Mouse (Mus musculus): ENCODE measurements around the gene Ppara.

Ppara gene

DNA sequence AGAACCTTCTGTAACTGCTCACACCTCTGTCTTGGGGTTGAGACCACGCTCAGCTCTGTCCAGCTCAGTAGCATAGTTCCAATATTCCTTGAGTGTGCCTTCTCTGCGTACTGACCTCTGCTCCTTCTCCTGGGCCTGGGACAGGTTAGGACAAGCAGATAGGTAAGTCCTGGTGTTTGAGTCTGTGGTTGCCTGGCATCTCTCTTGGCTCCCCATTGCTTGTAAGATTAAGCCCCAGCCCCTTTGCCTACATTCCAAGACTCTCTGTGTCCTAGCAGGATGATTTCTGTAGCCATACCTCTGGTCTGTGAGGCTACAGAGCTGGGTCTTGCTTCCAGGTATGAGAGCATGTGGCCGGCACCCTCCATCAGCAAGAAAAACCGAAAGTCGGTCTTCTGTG is 6.6 kb upstream of the Ppara start:
- no peak for DNase-seq (ENCODE audit: low spot score in 2 of 2)

DNA sequence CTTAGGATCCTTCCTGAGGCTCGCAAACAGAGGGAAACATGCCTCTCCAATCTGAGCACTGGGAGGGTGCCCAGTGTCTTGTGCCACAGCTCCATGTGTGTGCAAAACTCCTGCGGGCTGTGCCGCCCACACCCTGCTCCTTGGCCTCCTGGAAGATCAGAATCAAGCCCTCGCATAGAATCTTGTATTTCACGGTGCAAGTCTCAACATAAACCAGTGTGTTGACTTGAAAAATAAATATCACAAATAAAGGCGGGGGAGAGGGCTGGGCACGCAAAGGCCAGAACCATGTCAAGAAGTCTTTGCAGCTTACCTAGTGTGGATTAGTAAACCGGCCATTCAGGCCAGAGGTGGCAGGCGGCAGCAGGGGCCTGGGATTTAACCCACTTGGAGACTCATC is 5.5 kb upstream of the Ppara start:
- DNase-seq (ENCODE audit: low spot score in 2 of 2) = no peak

DNA sequence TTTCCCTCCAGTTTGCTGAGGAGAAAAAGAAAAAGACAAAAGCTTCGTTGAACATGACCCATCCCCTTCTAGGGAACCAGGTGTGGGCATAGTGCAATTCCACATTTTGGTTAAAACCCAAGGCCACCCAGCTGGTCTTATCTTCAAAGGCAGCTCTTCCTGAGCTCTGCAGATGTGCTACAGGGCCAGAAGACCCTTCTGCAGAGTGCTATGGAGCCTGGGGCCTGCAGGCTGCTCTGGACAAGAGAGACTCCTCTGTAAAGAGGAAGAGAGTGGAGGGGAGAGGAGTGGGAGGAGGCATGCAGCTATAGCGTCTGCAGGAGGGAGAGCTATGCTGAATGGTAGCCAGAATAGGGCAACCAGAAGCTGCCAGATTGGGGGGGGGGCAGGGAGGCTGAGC is 4.8 kb upstream of the Ppara start:
- DNase-seq (ENCODE audit: low spot score in 2 of 2) = no peak

DNA sequence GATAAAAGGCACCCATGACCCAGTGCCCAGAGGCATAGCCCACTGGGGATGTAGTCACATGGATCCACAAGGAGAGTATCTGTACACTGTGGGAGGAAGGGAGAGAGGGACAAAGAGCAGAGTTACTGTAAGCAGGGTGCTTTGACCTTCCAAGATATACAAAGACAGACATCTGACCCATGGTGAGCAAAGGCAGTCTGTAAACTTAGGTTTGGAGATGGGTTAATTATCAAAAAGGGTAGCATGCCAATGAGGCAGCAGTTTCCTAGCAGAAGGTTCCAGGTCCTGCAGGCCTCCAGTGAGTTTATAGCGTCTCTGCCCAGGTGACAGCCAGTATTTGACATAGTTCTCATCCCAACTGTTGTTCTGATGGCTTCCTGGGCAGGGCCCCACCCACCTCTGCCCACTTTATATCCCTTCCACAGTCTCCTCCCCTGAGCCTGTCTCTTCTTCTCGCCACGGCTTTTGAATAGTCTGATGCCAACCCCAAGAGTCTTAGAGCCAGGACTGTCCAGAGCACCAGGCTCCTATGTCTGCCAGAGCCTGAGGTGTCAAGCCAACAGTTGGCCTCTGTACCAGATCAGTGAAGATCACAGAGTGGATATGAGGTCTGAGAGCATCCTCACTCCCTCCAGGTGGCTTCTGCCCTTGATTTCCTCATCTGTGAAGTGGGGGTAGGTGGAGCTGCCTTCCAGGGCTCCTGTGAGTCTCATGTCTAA is 2.7 kb upstream of the Ppara start:
- DNase-seq (ENCODE audit: low spot score in 2 of 2) = no peak

DNA sequence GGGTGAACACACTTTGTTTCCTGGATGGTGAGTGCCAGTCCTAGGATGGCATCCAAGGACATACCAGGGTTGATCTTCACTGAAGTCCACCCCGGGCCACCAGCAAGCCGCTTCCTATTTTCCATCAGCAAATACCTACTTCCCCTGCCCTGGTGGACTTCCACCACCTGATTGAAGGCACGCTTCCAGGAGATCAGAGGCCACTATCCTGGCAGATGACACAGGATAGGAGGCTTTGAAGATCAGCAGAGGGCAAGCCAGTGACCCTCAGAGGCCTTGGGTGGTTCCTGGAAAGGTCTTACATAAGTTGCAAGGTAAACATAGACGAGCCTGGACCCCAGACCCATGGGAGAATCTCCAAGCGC is 2.2 kb upstream of the Ppara start:
- no peak for DNase-seq (ENCODE audit: low spot score in 2 of 2)

DNA sequence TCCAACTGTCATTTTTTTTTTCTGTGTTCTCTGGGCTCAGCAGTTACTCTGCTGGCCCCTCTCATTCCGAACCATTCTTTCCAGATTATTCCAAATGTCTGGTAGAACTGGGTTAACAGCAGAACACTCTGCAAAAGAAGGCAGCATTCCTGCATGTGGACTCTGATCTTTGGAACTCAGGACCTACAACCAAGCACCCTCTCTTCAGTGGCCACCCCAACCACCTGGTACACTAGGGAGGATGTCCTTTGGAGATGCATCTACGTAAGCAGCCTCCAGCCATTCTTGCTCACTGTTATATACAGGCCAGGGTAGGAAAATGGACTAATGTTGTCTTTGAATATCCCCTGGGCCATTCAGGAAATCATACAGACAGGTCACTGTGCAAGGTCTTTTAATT is 1.1 kb upstream of the Ppara start:
- DNase-seq (ENCODE audit: low spot score in 2 of 2) = no peak

DNA sequence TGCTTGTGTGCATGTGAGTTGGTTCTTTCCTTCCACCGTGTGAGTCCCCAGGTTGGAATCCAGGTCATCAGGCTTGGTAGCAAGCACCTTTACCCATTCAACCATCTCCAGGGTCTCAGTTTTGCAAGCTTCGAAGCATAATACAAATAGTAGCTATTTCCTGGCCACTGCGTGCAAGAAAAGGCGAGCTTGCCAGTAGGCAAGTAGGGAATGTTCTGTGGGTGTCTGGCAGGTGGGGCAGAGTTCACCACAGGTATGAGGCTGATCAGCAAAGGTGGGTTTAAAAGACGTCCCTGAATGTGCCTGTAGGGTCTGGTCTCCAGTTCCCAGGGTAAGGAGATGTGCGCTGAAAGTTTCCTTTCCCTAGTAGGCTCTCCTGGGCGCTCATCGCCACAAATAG is 635 bp upstream of the Ppara start:
- no peak for DNase-seq (ENCODE audit: low spot score in 2 of 2)

DNA sequence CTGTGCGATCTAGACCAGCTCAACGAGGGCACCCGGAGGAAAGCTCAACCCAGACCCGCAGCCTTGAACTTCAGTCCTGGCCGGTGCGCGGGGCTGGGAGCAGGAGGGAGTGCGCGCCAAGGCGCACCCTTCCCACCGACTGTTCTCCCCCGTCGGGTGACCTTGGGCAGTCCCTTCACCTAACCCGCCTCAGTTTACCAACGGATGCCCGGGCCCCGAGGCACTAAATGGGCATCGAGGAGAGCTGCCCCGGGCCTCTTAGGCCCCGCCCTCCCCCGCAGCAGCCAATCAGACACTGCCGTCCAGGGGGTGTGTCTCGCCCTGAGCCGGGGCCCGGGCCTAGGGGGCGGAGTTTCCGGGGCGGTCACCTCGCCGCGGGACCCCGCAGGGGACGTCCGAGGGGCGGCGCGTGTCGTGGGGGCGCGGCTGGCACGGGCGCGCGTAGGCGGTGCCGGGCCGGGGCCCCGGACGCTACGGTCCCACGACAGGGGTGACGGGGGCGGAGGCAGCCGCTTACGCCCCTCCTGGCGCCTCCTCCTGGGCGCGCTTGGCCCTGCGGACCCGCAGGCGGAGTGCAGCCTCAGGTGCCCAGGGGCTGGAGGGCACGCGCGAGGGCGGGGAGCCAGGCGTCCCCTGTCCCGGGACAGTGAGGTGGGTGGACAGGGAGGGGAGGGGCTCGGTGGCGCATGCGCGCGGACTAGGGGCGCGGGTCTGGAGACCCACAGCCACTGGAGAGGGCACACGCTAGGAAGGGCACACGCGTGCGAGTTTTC is 466 bp downstream of the Ppara start:
- peak; percentile 93 to 95 for DNase-seq (ENCODE audit: low spot score in 2 of 2)

DNA sequence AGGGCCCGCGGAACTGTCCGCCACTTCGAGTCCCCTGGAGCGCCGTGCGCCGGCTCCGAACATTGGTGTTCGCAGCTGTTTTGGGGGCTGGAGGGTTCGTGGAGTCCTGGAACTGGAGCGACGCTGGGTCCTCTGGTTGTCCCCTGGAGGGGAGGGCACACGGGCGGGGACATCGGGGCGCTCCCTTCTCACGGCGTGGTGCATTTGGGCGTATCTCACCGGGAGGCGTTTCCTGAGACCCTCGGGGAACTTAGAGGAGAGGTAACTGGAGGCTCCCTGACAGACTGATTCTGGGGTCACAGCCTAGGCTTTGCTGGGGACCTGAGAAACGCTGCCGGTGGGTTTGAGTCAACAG is 1.0 kb downstream of the Ppara start:
- DNase-seq (ENCODE audit: low spot score in 2 of 2) = no peak

DNA sequence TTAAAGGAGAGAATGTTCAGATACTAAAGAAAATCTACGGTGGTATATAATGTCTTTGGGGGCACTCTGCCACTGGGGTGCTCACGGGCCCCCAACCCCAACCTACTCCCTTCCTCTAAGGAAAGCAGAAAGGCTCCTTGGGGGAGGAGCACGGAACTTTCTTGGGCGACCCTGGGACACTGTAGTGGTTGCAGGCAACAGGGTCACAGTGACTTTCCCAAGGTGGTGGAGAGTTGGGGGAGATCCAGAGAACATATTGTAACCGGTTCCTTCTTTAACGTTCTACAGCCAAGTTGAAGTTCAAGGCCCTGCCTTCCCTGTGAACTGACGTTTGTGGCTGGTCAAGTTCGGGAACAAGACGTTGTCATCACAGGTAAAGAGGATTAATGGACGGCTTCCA is 1.7 kb downstream of the Ppara start:
- no peak for DNase-seq (ENCODE audit: low spot score in 2 of 2)

DNA sequence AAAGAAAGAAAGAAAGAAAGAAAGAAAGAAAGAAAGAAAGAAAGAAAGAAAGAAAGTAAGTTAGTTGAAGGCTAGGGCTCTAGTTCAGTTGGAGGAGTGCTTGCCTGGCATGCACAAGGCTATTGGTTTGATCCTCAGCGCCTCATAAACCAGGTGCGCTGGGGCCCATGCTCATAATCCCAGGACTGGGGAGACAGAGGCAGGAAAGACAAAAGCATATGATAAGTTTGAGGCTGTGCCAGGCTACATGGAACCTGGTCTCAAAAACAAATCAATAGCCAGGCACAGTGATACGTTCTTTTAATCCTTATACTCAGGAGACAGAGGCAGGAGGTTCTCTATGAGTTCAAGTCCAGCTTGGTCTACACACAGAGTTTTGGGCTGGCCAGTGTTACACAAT is 3.6 kb downstream of the Ppara start:
- no peak for DNase-seq (ENCODE audit: low spot score in 2 of 2)

DNA sequence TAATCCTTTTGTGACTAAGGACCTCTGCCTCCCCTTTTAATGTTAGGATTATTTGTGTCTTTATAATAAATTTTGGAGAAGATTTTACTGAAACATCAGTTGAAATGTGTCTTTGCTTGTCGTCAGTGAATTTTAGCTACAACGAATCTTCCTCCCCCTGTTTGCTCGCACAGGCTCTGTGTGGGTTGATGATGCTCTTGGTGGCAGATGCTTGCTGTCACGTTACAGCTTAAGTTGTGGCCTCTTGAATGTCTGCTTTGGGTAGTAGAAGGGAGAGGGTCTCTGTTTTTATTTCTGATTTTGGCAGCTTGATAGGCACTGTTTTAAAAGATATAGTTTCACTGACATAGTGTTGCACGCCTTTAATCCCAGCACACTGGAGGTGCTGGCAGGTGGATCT is 4.2 kb downstream of the Ppara start:
- DNase-seq (ENCODE audit: low spot score in 2 of 2) = no peak

DNA sequence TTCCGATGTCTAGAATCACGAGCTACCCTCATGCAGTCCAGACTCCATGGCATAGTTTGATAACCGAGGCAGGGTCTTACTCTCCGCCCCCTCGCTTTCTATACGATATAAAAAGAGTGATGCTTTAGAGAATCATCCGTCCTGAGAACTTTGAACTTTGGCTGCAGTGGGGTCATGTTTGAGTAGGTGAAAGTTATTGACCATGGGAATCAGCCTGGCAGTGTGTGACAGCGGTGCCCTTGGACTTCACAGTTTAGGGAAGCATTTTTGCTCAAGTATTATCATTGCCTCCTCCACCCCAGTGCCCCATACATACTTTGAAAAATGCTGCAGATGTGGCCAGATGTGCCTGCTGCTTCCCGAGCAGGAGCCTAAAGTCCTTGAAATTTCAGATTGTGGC is 7.8 kb downstream of the Ppara start:
- DNase-seq (ENCODE audit: low spot score in 2 of 2) = peak in 1 of 2 experiments; percentile 20

DNA sequence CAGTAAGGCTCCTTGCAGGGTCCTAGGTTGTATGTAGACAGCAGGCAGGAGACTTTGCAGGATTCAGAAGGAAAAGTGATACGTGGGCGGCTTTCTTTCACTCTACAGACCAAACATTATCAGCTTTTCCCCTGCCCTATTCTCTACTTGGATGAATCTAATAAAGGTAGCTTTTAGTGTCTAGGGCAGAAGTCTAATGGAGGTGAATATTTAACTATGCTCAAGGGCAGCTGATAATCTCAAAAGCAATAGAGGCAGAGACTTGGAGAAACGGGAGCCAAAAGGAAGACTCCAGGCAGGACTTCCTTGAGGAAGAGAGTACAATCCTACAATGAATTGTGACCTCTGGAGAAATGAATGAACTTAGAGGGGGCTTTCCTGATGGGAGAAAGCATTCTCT is 9.2 kb downstream of the Ppara start:
- DNase-seq (ENCODE audit: low spot score in 2 of 2) = no peak

DNA sequence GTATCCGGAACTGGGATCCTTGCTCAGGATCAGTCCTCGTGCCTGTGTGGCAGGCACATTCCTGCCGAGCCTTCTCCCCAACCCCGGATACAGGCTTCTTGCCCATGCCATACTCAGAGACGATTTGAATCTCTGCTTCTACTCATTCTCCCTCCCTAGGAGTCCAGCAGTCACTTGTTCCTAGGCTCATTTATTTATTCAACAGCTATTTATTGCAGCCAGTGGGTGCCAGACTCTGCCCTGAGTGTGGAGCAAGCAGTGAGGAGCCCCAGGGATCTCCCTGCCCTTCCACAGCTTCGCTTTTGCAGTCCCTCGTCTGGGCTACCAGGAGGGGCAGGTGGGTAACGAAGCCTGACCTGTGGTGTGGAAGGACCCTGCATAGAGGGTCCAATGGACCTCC is 11.4 kb downstream of the Ppara start:
- DNase-seq (ENCODE audit: low spot score in 2 of 2) = no peak

DNA sequence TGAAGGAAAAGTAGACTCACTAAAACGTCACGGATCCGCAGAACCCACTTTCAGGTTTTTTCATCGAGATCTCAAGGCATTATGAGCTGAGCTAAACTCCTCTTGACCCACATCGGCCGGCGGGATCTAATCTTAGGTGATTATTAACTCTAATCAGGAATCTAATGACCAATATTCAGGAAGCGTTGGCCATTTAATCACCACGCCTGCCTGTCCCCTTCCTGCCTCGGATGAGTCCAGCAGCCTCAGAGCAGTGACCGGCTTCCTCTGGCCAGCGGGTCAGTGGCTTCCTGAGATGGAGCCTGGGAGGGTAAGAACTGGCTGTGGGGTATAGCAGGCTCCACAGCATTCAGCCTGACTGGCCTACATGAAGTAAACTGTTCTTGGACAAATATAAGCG is 11.9 kb downstream of the Ppara start:
- DNase-seq (ENCODE audit: low spot score in 2 of 2) = no peak

DNA sequence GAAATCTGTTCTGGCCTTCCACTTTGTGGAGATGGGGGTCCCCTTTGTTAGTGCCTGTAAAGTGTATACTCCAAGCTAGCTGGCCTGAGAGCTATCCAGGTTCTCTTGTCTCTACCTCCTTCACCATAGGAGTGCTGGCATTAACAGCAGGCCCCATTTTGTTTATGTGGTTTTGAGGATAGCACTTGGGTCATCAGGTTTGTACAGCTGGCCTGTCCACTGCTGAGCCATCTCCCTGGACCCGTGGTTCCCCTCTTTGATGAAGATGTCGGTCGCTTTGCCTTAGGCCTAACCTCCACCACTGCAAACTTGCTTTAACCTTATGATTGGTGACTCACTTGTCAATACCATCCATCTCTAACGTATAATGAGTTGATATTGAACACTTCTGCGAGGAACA is 13.2 kb downstream of the Ppara start:
- DNase-seq (ENCODE audit: low spot score in 2 of 2) = peak in 1 of 2 experiments; percentile 34

DNA sequence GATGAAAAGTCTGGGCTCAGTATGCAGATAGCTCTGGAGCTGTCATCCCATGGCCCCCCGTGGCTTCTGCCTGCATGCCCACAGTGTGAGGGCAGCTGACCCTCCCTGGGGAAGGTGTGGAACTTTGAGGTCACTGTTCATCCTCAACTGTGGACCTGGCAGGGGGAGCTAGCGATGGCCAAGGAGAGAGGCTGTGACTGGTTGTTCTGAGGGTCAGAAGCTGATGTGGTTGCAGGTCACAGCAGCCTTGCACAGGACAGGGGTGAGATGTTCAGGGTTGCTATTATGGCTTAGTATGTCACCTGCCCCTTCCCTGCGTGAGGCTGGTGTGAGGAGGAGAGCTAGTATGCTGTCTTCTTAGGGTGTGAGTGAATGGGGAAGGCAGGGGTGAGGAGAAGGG is 13.7 kb downstream of the Ppara start:
- DNase-seq (ENCODE audit: low spot score in 2 of 2) = peak in 1 of 2 experiments; percentile 23

DNA sequence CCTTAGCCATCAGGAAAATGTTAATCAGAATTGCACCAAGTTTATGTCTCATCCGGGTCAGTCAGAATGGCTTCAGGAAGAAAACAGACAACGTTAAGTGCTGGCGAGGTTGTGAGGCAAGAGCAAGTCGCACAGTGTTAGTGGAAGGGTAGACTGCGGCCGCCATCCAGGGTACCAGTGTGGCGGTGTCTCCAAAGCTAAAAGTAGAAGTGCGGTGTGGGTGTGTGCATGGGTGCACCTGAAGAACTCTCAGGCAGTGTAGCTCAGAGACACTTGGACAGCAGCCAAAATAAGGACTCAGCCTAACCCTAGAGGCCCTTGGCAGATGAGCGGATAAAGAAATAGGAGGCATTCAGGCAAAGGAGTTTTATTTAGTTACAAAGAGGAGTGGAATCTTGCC is 14.4 kb downstream of the Ppara start:
- no peak for DNase-seq (ENCODE audit: low spot score in 2 of 2)

DNA sequence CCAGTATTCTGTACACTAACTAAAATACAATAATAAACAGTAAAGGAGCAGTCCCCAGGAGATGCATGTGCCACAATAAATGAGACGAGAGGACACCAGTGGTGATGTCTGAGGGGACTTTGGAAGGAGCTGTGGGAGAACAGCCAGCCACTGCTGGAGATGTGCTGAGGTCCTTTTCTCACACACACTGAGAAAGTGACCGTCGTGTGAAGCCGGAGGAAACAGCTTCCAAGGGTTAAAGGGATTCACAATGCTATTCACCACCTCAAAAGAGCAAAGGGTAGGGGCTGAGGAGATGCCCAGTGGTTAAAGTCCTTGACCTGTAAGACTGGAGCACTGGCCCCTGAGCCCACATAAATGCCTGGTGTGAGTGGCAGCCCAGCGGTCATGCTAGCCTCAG is 15.3 kb downstream of the Ppara start:
- no peak for DNase-seq (ENCODE audit: low spot score in 2 of 2)

DNA sequence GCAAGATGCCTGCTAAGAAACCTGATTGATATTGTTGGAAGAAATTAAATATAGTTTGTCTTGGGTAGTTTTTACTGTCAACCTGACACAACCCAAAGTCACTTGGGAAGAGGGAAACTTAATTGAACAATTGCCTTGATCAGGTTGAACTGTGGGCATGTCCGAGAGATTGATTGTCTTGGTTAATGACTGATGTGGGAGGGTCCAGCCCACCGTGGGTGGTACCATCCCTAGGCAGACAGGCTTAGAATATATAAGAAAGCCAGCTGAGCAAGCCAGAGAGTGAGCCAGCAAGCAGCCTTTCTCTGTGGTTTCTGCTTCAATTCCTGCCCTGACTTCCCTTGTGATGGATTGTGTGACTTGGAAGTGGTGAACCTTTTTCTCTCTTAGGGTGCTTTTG is 17.9 kb downstream of the Ppara start:
- DNase-seq (ENCODE audit: low spot score in 2 of 2) = no peak

DNA sequence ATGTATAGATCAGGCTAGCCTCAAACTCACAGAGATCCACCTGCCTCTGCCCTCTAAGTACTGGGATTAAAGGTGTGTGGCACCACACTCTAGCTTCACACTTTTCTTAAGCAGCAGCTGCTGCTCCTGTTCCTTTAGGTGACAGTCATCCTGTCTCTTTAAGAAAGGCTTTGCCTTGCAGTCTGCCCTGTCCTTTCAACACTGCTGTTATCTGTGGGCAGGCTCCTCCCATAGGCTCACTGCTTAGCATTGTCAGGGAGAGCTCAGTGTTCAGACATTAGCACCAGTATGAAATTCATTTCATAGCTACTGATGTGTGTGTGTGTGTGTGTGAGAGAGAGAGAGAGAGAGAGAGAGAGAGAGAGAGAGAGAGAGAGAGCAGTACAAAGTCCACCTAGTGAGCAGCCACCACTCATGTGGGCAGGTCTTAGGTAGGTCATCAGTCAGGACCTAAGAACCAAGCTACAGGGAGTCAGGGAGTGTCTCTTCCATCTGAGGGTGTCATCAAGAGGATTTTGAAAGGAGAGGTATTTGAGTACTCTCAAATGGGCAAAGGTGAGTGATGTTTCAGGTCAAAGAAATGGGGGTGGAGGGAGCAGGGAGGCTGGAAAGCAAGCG is 19.4 kb downstream of the Ppara start:
- no peak for DNase-seq (ENCODE audit: low spot score in 2 of 2)

DNA sequence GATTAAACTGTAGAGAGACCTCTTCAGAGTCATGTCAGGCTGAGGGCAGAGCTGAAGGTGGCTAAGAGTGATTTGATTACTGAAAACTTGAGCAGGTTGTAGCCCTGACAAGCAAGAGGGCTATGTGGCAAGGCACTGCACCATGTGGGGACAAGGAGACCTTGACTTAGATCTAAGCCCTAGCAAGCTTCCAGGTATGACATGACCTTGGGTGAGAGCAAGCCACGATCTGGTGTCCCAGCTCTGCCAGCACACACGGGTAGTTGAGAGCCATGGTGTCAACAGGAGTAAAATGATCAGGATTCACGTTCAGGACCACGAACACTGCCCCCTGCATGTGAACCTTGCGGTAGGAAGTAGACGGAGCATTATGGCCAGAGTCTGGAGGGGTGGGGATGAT is 20.4 kb downstream of the Ppara start:
- DNase-seq (ENCODE audit: low spot score in 2 of 2) = no peak
